Mouse (Mus musculus) embryo, embryonic 10.5 days (tissue): Measurements from ENCODE around the gene Klc1.
A peak's percentile ranks its signal among the peaks of the same experiment; 100 is the strongest.

ENCODE experiments used
- DNase-seq: peaks from one replicate; pipeline ENCODE4 v3.0.0-alpha.2; 2015; ENCODE audit warnings: low spot score

Gene Klc1

GRCm38 (mm10) chr12:111770651-111771050, 12.0 kb downstream of the Klc1 start:
- DNase-seq: no peak

- no peak for DNase-seq
Measured at GRCm38 (mm10) chr12:111774156-111774555, 15.5 kb downstream of the Klc1 start.

GRCm38 (mm10) chr12:111774845-111775244, 16.2 kb downstream of the Klc1 start:
- DNase-seq: no peak

- DNase-seq: no peak
Measured at GRCm38 (mm10) chr12:111777919-111778318, 19.3 kb downstream of the Klc1 start.

GRCm38 (mm10) chr12:111779544-111779943, 20.9 kb downstream of the Klc1 start:
- DNase-seq: no peak

- DNase-seq: no peak
Measured at GRCm38 (mm10) chr12:111785174-111785573, 26.5 kb downstream of the Klc1 start.

GRCm38 (mm10) chr12:111787015-111787414, 28.4 kb downstream of the Klc1 start:
- DNase-seq: no peak

GRCm38 (mm10) chr12:111790090-111790489, 31.4 kb downstream of the Klc1 start:
- no peak for DNase-seq

GRCm38 (mm10) chr12:111790631-111791030, 32.0 kb downstream of the Klc1 start:
- DNase-seq: no peak

- DNase-seq: no peak
Measured at GRCm38 (mm10) chr12:111791474-111792104, 32.9 kb downstream of the Klc1 start.

GRCm38 (mm10) chr12:111794102-111794501, 35.5 kb downstream of the Klc1 start:
- no peak for DNase-seq

GRCm38 (mm10) chr12:111794526-111795179, 36.0 kb downstream of the Klc1 start:
- no peak for DNase-seq

GRCm38 (mm10) chr12:111795180-111795895, 36.7 kb downstream of the Klc1 start:
- DNase-seq: no peak

GRCm38 (mm10) chr12:111797251-111797650, 38.6 kb downstream of the Klc1 start:
- no peak for DNase-seq

GRCm38 (mm10) chr12:111798493-111798892, 39.8 kb downstream of the Klc1 start:
- DNase-seq: no peak

- DNase-seq: no peak
Measured at GRCm38 (mm10) chr12:111800459-111801183, 42.0 kb downstream of the Klc1 start.

- no peak for DNase-seq
Measured at GRCm38 (mm10) chr12:111803538-111803937, 44.9 kb downstream of the Klc1 start.

- DNase-seq: no peak
Measured at GRCm38 (mm10) chr12:111808775-111809174, 50.1 kb downstream of the Klc1 start.

GRCm38 (mm10) chr12:111809762-111810161, 51.1 kb downstream of the Klc1 start:
- DNase-seq: peak; percentile 79

- no peak for DNase-seq
Measured at GRCm38 (mm10) chr12:111812075-111812474, 53.4 kb downstream of the Klc1 start.

- DNase-seq: no peak
Measured at GRCm38 (mm10) chr12:111812611-111813010, 54.0 kb downstream of the Klc1 start.

- peak; percentile 23 for DNase-seq
Measured at GRCm38 (mm10) chr12:111813111-111813765, 54.6 kb downstream of the Klc1 start.
